Mouse (Mus musculus) embryo, embryonic 10.5 days (tissue): ENCODE data around the gene Arl11.

Experiments used
- DNase-seq: peaks from one replicate; pipeline ENCODE4 v3.0.0-alpha.2; 2015; ENCODE audit warnings: low spot score

The Arl11 gene

DNA sequence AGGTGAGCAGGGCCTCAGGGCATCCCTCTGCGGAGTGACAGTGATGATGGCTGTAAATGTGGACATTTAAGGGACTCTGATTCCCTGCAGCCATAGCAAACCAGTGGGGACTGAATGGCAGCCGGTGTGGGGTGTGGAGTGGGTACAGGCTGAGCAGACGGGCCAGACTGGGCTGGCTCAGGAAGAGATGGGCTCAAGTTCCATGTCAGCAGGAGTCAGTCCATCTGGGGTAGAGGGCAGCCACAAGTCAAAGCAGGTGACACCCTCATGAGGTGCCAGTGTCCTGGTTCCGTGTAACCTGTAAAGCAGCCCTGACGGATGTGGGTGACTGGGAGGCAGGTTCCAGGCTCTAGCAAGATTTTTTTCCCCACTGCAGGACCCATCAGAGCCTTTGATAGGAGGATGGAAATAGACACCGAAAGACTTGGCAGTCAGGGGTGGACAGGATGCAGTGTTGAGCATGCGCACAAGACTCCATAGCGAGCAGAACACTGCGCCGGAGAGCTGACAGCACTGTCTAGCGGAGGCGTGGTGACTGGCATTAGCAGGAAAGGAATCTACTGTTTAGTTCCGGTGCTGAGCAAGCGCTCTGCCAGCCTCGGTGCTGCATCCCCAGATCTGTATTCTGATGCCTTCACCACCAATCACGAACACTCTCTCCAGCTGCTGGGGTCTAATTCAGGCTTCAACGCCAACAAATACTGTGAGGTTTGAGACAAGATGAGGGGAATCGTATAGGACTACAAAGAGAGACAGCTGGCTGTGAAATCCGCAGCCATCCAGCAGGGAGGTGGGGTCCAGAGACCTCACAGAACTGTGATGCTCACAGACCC is 18.3 kb downstream of the Arl11 start:
- DNase-seq: peak; percentile 77

- no peak for DNase-seq
Measured at GRCm38 (mm10) chr14:61330591-61330990, 21.0 kb downstream of the Arl11 start.

DNA sequence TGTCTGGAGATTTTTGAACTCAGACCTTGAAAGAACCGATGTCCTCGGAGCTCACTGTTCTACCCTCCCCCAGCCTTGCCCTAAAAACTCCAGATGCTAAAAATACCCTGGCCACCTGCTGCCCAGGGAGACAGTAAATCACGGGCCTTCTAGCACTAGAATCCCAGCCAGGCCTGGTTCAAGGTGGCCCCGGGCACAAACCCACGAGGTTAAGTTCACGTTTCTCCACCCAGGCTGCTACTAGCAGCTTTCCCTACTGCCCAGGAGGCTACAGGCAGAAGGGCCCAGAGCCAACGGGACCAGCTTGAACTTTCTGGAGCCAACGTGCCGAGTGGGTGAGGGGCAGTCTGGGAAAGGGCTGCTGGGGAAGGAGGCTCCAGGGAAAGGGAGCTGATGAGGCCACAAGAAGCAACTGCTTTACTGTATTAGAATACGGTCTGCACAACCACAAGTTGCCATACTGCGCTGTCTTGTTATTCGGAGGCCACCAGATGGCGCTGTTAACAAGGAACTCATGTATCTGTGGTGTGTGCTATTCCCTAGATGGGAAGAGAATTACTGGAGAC is 21.5 kb downstream of the Arl11 start:
- DNase-seq: peak; percentile 96

DNA sequence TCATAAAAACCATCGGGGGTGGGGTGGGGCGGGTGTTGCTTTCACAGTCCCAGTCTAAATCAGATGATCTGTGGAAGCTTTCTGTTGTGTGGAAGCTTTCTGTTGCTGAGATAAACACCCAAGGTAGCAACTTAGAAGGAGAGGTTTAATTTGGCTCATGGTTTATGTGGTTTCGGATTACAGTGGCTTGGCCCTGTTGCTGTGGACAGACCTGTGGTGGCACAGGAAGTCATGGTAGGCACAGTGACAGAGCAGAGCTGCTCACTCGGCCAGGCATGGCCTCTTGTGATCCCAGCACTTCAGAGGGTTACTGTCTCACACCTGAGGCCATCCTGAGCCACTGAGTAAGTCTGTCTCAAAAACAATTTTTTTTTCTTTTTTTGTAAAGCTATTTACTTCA is 29.8 kb downstream of the Arl11 start:
- no peak for DNase-seq

DNA sequence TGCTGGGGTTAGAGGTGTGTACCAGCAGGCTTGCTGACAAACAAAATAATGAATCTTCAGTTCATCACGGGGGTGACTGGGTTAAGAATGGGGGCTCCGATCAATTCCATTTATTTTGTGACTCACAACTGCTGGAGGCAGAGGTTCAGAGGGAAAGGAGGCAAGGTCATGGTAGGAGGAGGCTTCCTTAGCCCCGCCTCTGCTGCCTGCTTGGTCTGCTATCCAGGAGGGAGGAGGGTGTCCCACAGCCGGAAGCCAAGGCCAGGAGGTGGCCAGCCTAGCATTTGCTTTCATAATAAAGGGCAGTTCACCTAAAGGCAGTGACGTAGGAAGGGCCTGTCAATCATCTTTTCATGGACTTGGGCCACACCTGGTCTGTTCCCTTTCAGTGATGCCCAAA is 35.0 kb downstream of the Arl11 start:
- no peak for DNase-seq

DNA sequence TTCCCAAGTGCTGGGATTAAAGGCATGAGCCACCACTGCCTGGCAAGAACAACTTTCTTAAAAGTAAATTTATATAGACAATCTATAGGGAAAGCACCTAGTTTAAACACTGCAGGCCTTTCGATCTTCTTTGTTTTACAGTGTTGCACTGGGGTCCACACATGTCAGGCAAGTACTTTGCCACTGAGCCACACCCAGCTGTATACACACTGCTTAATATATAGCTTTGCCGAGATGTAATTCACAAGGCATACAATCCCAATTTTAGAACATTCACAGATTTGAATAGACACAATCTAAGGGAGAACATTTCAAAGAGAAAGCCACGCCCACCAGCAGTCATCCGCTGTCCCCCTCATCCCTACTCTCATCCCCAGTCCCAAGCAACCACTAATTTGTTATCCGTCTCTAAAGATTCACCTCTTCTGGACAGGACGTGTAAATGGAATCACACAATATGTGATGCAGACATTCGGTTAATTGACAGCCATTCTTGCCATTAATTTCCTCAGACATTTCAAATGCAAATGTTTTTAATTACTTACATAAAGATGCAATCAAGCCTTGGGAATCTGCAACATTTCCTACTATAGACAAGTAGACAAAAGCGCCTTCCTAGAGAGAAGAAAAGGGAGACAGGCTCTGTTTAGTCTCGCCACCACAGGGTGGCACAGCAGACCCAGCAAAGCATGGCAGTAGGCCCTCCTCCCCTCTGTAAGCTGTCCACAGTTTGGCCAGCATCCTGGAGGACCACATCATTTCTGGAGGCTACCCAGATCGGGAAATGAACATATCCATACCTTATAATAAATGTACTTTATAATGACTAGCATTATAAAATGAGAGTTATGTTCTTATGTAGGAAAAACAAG is 37.5 kb downstream of the Arl11 start:
- no peak for DNase-seq

DNA sequence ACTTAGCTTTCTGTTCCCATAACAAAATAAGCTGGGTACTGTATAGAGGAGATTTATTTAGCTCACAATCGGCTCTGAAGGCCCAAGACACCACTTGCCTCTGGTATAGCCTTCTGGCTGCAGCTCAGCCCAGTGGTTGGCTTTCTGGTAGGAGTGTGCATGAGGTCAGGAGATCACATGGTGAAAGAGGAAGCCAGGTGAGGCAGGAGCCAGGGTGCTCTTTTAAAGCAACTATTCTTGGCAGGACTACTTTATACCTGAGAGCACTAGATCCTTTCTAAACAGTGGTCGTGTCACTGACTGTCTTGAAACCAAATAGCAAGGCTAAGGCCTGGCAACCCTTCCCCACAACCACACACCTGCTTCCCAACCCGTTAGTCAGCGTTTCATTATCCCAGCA is 40.3 kb downstream of the Arl11 start:
- no peak for DNase-seq

DNA sequence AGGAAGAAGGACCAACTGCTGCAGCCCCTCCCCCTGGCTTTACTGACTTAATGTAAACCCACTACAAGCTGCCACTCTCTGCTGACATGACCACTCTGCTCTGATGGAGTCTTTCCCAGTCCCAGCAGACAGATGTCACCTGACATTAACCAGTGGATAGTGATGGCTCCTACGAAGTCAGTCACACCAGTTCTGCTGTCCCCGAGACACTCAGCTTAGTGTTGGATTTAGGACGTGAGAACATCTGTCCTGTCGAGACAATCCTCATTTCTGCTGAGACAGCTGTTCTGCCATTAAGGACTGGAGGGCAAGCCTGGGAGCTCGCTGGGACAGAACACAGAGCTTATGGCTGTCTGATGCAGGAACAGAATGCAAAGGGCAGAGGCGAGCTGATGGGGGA is 41.3 kb downstream of the Arl11 start:
- DNase-seq: no peak

DNA sequence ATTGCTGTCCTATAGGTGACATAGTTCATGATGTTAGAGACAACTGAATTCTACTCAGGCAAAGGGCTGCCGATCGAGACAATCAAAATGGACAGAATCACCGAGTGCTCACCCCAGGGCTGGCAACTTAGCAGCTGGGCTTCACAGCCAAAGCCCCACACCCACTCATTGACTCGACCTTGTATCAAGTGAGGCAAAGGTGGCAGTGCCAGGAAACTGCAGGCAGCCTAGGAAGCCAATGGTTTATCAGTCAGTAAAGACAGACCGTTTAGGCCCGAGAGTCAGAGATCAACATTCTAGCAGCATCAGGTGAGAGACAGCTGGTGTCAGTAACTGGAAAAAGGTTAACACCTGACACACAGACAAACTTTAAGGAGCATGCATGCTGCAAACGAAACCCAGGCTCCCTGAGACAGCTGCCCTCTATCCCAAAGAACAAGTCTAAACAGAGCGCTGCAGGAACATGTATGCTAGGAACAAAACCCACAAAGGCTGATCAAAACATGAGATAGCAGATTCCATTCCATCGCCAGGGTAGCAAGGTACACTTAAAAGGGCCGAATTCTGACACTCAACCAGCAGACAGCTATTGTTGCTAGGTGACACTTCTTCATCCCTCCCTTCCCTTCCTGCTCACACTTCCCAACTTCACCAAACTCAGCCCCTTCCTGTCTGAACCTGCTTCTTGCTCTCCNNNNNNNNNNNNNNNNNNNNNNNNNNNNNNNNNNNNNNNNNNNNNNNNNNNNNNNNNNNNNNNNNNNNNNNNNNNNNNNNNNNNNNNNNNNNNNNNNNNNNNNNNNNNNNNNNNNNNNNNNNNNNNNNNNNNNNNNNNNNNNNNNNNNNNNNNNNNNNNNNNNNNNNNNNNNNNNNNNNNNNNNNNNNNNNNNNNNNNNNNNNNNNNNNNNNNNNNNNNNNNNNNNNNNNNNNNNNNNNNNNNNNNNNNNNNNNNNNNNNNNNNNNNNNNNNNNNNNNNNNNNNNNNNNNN is 45.0 kb downstream of the Arl11 start:
- DNase-seq: no peak

GRCm38 (mm10) chr14:61360131-61360980 is 50.8 kb downstream of the Arl11 start, which contains the start of gene Ebpl:
TSS of gene Ebpl (minus strand) at chr14:61360439.
- peak; percentile 92 for DNase-seq

GRCm38 (mm10) chr14:61360981-61361511 is 51.5 kb downstream of the Arl11 start:
- no peak for DNase-seq
